In genomic region chr10:60830000-60830399, GRCm38 (mm10) we compare ENCODE assay signal across 9 mouse cellular contexts. TPM values are rescaled to one million over a fixed set of nuclear protein-coding genes. Genes with fewer than 3 reads are reported as not detected.
DNase-seq lines count a peak whose midpoint lies in the region; TF ChIP-seq lines count a peak whose summit lies in the region.
"Had no signal": no experiment of that assay in that cellular context is flagged by ENCODE, and none has a peak within 500 bp of the region (broad histone marks: within the 10 kb centered on the region; RNA-seq: fewer than 3 reads in every experiment).

No protein-coding gene starts in this region.

- peaks cover 7% of the 10 kb centered on the region for H3K4me1 ChIP-seq in lung, adult 2 months (ENCODE audit: control insufficient read depth, insufficient read depth, low read length)
- H3K4me1 ChIP-seq in embryonic fibroblast, embryonic 13.5 days (ENCODE audit: control insufficient read depth, insufficient read depth, low read length) = peaks cover 8% of the 10 kb centered on the region
- peaks cover 67% of the 10 kb centered on the region for H3K4me1 ChIP-seq in limb, embryonic 10.5 days
- H3K4me1 ChIP-seq in small intestine, adult 2 months (ENCODE audit: control insufficient read depth, insufficient read depth, insufficient read length, low read length) = peaks cover 11% of the 10 kb centered on the region

- peak overlapping the region; percentile 18 for H3K4me3 ChIP-seq in lung, adult 2 months (replicated peaks; ENCODE audit: extremely low read depth, low read depth, low read length)
- peak overlapping the region; percentile 82 for H3K4me3 ChIP-seq in embryonic fibroblast, embryonic 13.5 days (ENCODE audit: insufficient read depth, low read length)
- peak overlapping the region; percentile 86 for H3K4me3 ChIP-seq in limb, embryonic 10.5 days
- H3K4me3 ChIP-seq in small intestine, adult 2 months (ENCODE audit: low read depth, low read length) = peak overlapping the region; percentile 74

- no peak for TF ChIP-seq POLR2A in lung, adult 2 months (IDR thresholded peaks at IDR 0.05; ENCODE audit: borderline replicate concordance, extremely low read depth, low read depth, low read length)
- TF ChIP-seq POLR2A in embryonic fibroblast, embryonic 13.5 days (IDR thresholded peaks at IDR 0.05; ENCODE audit: low read depth, low read length) = no peak
- no peak for TF ChIP-seq POLR2A in small intestine, adult 2 months (IDR thresholded peaks at IDR 0.05; ENCODE audit: low read depth, low read length)

- no peak for DNase-seq in lung, adult 2 months
- DNase-seq in lung, postnatal 10 days = no peak
- DNase-seq in limb, embryonic 10.5 days (ENCODE audit: low spot score) = peak; percentile 40
- DNase-seq in thymus, postnatal 14 days = no peak
- DNase-seq in layer of hippocampus, adult 9-10 months (ENCODE audit: low spot score) = no peak
- DNase-seq in spleen, postnatal 4 days (ENCODE audit: low spot score in 2 of 2) = no peak
- DNase-seq: layer of hippocampus, postnatal 36 days had no signal

- peaks cover 50% of the 10 kb centered on the region for H3K27me3 ChIP-seq in limb, embryonic 10.5 days (ENCODE audit: low read depth, poor library complexity, severe bottlenecking)
- H3K27me3 ChIP-seq in small intestine, adult 2 months (ENCODE audit: control insufficient read depth, insufficient read depth, low read length) = 0 out of 2 replicates have a peak, but pooled peaks cover 17% of the 10 kb centered on the region

- no peak for TF ChIP-seq CTCF in lung, adult 2 months (IDR thresholded peaks at IDR 0.05; ENCODE audit: insufficient read depth, low read length)
- TF ChIP-seq CTCF in embryonic fibroblast, embryonic 13.5 days (IDR thresholded peaks at IDR 0.05; ENCODE audit: borderline replicate concordance, insufficient read depth, low read length) = no peak
- no peak for TF ChIP-seq CTCF in small intestine, adult 2 months (IDR thresholded peaks at IDR 0.05; ENCODE audit: extremely low read depth, insufficient read length, insufficient replicate concordance, low read depth, low read length)

- WGBS in lung, adult 2 months = 2% methylated on average over 11 of the region's 11 CpGs
- WGBS in limb, embryonic 10.5 days = 0% methylated on average over 11 of the region's 11 CpGs
- 2% methylated on average over 11 of the region's 11 CpGs for WGBS in small intestine, adult 2 months

- peak overlapping the region; percentile 92 for H3K27ac ChIP-seq in embryonic fibroblast, embryonic 13.5 days (ENCODE audit: insufficient read depth, low read length)
- peak overlapping the region; percentile 93 for H3K27ac ChIP-seq in limb, embryonic 10.5 days
- no peak overlapping the region for H3K27ac ChIP-seq in small intestine, adult 2 months (ENCODE audit: insufficient read depth, low read depth, low read length)

- 0 out of 2 replicates have a peak, but pooled peaks cover 4% of the 10 kb centered on the region for H3K36me3 ChIP-seq in limb, embryonic 10.5 days
- H3K36me3 ChIP-seq in small intestine, adult 2 months (ENCODE audit: control insufficient read depth, insufficient read depth, low read length) = no peaks in the 10 kb centered on the region

- H3K9me3 ChIP-seq in limb, embryonic 10.5 days (replicated peaks) = no peaks in the 10 kb centered on the region

RNA-seq across cellular contexts. Expression of gene Unc5b, which starts 1.4 kb away (rescaled TPM):
- 13.4 and 16.8 TPM in 2 replicates for polyA plus RNA-seq in lung, adult 2 months (2012; rRNA removed)
- 101 and 119 TPM in 2 replicates for polyA plus RNA-seq in embryonic fibroblast, embryonic 13.5 days (2011; ENCODE audit: insufficient read length, low read depth, missing spikeins)
- polyA plus RNA-seq in limb, embryonic 10.5 days (2016; fragmentation: Nextera tagmentation; extraction: Ambion mirVana) = 10.2 and 11.8 TPM in 2 replicates
- polyA plus RNA-seq in small intestine, adult 2 months (2012; rRNA removed) = 24.6 and 71.6 TPM in 2 replicates

Comparison
In these comparisons a context has a peak if more than half of its experiments do, and no peak if none do; other contexts are left out.
1. H3K4me3 ChIP-seq: peak in every context shown above with its lines; median percentile 86 in limb, embryonic 10.5 days; 82 in embryonic fibroblast, embryonic 13.5 days; 74 in small intestine, adult 2 months; 18 in lung, adult 2 months.